Mouse (Mus musculus) thymus, postnatal 14 days (tissue): ENCODE measurements around the gene Qk.
A peak's percentile ranks its signal among the peaks of the same experiment; 100 is the strongest.

ENCODE experiments used
- DNase-seq: peaks from one replicate; pipeline ENCODE4 v3.0.0; 2021

The Qk gene

DNA sequence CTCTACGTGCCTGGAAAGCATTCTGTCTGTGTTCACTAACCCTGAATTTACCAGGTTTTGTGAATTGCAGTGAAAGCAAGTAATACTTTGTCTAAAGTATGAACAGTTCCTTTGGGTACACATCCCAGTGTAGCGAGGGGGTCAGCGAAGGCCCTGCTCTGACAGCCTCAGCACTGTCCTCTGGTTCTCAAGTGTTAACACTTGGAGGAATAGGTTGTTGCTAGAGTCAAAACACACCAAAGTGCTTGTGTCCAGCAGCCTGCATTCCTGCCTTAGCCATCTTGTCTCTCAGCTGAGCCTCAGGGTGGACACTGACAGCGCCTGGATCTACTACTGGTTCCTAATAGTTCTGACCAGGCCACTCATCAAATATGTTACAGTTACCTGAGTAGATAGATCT is 6.3 kb upstream of the Qk start:
- no peak for DNase-seq

DNA sequence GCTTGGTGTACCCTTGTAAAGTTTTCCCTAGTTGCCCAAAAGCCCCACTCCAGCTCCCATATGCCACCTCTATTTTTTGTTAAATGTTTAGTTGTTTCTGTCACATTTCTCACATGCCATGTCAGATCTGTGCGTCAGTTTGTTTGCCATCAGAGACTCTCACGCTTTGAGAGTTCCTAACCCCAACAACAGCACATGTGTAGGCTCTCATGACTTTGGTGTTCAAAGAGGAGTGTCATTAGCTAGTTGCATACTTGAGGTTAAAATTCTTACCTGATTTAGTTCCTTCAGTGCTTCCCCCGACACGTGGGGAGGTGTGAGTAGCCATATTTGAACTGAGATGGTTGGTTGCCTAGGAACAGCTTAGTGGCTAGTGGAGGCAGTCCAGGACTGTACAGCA is 2.1 kb upstream of the Qk start:
- DNase-seq: no peak

DNA sequence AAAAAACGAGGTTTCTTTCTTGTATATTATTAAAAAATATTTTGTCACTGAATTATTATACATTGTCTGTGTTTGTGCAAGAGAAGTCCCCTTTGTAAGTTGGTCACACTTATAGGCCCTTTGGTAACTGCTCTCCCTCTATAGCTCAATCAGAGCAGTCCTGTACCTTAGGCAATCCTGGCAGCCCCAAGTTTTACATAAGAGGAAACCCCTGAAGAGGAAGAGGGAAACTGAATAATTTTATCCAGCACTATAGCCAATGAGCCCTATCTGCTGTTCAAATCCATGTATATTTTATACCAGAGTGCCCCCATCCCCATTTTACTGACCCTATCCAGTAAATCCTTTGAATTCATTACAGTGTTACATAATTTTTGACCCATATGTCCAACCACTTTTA is 1.4 kb upstream of the Qk start:
- DNase-seq: no peak

DNA sequence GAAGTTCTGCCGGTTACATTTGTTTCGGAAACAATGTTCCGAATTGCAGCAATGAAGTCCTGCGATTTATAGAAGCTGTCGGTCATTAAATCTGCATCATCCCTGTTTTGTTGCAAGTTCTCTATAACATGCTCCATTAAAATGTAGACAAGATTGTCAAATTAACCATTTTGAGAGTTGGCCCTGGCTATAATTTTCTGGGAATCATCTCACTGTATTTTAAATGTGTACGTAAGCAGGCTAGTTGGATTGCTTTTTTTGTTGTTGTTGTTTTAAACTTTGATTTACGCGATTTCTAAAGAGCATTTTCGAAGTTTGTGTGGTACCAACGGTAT is 769 bp upstream of the Qk start:
- DNase-seq: no peak

DNA sequence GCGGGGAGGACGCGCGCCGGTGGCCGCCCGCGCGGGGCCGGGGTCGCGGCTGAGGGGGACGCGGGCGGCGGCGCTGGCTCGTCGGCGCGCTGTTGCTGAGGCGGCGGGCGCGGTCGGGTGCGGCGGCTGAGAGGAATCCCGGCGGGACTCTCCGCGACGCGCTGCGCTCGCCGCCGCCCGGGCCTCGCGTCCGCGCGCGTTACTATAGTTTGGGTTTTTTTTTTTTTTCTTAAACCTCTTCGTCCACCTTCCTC is 296 bp downstream of the Qk start:
- DNase-seq: no peak

DNA sequence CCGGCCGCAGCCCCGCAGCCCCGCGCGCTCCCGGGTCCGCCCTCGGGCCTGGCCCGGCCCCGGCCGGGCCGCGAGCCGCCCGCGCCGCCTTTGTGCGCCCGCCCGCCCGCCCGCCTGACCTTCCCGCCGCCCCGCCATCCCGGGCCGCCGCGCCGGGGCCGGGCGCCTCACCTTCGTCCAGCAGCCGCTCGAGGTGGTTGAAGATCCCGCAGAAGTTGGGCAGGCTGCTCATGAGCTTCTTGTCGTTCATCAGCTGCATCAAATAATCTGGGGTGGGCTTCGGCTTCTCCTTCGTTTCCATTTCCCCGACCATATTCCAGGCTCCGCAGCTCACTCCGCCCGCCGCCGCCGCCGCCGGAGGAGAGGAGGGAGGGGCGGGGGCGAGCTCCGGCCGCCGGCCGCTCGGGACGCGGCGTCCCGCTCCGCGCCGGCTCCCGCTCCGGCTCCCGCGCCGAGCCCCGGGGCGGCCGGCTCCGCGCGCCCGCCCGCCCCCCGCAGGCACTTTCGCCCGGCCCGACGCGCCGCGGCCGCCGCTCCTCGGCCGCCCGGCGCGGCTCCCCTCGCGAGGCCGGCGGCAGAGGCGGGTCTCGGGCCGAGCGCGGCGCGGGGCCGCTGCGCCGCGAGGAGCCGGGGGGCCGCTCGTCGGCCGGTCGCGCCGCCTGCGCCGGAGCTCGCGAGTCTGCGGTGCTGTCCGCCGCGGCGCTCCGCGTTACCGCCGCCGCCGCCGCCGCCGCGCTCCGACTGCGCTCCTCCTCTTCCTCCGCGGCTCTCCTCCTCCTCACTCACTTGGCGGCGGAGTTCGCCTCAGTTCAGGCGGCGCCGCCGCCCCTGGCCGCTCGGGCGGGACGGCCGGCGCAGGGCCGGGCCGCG is 858 bp downstream of the Qk start:
- peak; percentile 86 for DNase-seq

DNA sequence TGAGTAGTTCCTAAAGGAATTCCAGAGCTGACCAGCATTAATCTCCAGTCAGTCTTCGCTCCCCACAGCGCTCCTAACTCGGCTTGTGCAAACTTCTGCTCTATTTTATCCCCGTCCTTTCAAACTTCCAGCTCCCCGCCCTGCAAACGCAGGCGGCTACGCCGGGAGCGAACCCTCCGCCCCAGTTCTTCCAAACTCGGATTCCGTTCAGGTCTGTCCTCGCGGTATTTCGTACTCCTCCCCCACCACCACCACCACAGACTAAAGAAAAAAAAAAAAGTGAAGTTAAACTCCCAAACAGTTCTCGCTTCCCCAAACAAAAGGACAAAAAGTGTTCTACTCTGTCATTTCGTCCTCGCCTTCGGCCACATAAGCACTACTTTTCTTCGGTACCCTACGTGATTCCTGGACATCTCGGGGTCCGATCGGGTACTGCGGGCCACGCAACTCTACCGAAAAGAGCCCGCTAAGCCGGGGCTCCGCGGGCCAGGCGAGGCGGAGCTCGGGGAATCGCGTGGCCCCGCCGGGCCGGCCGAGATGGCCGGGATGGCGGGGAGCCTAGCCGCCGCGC is 1.6 kb downstream of the Qk start:
- DNase-seq: peak; percentile 56

DNA sequence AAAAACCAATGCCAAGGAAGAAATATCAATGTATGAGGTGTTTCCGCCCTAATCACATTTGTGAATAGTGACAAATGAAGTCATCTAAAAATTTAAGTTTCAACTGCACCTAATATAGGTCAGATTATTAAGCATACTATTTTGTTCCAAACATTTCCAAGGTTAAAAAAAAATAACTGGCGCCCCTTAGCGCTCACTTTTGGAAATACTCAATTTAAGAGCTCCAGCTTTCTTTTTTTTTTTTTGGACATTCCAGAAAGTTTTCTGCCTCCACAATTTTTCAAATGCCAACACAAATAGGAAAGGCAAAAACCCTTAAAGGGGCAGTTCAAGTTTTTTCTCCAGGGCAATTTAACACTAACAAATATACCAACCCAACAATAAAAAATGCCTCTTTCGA is 2.5 kb downstream of the Qk start:
- DNase-seq: peak; percentile 48

DNA sequence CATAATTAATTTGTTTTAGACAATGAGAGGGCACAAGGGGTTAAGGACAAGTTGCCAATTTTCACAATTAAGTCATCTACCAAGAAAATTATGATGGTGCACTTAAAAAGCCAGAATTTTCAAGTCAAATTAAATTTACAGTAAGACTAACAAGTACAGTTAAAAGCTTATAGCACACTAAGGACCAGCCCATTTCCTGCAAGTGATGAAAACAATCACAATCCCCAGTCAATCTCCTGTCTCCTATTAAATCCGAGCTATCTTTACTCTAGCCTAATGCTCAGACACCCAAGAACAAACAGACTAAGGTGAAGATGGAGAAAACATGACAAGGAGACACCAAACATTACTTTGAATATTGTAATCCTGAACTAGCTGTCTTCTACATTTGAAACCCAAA is 3.2 kb downstream of the Qk start:
- no peak for DNase-seq

DNA sequence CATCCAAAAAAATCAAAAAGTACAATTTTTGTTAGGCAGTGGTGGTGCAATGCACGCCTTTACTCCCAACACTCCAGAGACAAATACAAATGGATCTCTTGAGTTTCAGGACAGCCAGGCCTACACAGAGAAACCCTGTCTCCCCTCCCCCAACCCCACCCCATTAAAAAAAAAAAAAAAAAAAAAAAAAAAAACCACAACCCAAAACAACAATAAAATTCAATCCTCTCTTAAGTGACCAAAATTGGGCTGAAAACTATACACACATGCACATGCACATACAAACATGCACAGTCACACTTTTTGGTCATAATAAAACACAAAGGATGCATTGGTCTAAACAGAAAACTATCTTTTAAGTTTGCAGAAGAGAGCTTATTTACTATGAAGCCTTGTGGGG is 9.6 kb downstream of the Qk start:
- DNase-seq: no peak

DNA sequence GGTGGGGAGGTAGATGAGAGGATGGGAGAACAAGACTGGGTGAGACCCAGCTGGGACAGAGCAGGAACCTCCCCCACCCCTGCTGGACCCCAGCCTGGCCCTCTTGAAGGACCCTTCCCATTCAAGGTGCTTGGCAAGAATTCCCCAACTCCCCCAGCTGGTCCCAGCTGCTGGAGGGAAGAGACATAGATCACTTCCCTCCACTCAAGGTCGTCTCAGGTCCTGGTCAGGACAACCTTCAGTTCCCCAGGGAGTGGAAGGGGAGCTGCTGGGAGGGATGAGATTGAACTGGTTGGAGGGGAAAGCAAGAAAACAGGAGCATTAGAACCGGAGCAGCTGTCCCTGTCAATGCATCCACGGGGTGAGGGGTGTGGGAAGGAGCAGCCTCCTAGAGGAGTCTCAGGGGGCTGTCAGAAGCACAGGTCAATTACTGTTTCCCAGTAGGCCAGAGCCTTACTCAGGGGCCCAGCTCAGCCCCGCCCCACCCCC is 10.5 kb downstream of the Qk start:
- DNase-seq: no peak

DNA sequence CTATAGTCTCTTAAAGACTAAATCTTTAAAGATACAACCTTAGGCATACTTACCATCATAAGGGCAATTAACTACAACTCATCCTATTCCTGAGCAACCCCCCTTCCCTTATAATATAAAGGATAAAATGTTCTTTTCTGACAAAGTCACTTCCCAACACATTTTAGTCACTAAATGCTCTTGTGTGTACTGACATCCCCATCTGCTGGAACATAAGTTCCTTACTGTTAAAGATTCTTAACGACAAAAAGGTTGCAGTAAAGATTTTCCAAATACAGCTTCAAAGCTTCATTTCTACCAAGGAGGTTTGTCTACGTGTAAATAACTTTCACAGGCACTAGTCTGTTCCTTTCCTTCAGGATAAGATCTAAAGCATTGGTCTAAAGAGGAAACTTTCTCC is 13.2 kb downstream of the Qk start:
- no peak for DNase-seq

DNA sequence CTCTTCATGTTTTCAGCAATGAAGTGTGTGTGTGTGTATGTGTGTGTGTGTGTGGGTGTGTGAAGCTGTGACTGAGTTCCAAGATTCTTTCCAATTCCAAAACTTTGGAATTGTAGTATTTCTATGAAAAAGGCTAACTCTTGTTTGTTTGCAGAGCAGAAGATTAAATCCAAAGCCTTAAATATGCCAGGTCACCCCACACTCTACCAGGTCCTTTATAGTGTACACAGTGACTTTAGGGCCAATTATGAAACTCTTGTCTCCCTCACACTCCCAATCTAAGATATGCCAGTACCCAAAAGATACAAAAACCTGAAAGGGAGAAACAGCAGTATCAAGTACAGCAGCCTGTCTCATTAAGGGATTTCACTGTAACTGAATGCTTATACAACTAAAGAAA is 15.7 kb downstream of the Qk start:
- DNase-seq: no peak

DNA sequence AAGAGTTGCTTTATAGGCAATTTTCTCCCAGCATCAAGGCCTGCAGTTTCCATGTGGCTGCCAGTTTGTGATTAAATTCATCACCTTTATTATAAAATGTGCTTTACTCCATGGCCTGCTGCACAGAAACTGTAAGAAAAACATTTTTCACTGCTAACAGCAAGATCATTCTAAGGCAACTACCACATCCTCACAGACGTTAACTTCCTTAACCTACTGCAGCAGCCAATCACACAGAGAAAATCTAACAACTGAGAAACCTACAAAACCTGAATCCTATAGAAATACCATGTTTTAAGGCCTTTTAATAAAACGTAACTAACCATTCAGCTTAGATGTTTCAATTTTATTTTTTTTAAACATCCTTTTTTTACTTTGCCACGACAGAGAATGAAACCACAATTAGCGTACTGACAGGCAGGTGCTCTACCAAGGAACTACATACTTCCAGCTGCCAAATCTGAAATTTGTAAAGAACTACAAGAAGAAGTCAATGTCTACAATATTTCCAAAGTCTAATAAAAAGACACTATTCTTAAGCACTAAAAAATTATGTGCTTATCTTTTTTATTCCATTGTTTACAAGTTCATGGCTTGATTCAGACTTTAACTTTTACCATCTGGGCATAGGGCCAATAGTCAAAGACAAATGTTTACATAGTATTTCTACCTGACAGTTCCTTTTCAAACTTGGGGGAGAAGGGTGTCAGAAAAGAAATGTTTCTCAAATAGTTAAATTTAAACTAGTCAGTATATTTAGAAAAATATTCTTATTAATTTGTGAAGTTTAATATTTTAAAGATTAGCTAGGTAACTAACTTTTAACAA is 18.5 kb downstream of the Qk start:
- DNase-seq: no peak

DNA sequence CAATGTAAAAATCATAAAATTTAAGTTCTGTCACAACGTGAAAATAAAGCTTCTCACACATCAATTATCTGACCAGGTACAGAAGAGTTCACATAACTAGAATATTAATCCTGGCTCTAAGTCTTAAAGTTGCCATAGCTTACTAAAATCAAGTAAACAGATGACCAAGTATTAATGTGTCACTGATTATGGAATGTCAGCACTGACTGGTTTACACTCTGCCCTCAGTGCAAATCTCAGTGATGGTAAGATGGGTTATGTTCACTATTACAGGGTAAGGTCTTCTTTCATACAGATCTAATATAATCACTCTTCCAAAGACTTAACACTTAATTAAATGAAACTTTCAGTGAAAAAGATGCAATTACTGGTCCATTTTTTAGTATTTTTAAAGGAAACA is 20.3 kb downstream of the Qk start:
- DNase-seq: no peak

DNA sequence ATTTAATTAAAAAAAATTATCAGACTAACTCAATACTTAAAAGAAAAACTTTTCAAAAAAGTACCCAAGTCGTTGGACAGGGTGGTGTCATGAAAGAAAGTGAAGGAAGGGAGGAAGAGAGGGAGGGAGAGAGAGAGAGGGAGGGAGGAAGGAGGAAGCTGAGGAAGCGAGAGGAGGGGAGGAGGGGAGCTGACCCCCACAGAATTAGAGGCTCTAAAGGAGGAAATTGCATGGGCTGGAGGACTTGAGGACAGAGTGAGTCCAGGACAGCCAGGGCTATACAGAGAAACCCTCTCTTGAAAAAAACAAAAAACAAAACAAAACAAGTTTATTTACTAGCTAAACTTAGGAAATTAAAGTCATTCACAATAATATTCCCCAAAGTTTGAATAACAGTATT is 27.1 kb downstream of the Qk start:
- DNase-seq: no peak

DNA sequence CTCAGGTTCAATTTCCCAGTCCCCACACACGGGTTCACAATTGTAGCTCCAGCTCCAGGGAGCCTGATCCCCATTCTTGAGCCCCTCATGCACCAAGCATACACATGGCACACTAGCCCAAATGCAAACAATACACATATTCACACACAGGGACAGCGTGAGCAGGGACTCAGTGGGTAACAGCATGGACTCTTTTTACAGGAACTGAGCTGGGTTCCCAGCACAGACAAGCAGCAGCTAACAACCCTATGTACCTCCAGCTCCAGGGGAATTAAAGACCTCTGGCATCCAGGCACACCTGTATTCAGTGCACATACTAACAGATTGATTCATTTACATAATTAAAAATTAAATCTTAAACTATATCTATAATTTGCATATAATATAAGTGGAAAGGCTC is 34.9 kb downstream of the Qk start:
- DNase-seq: no peak

DNA sequence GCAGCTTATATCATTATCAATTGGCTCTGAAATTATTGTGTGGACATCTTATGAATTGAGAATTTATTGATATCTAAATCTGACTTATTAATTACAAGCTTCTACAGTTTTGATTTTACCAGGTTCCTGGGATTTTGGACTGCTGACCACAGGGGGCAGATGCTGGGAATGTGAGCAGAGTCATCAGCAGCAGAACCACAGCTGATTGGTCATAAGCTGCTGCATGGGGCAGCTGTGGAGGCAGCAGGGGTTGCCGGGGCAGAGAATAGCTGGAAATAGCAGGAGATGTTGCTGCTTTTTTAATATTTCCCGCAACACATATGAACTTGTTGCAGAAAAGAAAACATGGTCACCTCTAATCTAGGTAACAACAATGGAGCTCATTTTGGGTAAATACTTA is 40.1 kb downstream of the Qk start:
- DNase-seq: no peak

DNA sequence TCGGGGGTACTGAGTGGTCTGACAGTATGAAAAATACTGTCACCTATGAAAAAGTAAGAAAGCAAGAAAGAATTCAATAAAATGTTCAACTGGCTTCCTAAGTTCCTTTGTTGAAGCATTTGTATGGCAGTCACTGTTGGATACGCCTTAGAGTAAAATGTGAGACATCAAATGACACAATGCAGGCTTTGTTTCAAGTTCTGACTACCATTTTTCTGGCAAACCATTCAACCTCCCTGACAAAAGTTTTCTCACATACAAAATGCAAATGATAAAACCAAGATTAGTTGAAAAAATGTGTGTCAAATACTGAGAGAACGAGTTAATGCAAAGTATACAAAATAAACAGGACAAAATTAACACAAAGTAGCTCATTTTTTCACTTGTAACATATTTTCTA is 50.1 kb downstream of the Qk start:
- DNase-seq: no peak

DNA sequence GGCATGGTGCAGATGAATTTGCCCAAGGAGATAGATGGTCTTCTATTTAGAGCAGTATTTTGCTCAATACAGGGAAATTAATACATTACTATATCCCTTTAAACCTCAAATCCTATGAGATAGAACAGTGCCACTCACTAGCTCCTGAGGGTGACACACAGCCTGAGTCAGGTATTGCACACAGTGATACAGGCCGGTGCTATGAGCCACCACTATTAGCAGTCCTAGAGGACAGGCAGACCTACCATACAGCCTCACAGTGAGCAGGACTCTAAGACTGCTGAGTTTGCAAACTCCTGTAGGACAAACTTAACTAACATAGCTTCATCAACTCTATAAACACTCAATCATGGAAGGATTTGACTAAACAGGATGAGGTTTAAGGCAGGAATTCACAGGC is 51.2 kb downstream of the Qk start:
- no peak for DNase-seq

DNA sequence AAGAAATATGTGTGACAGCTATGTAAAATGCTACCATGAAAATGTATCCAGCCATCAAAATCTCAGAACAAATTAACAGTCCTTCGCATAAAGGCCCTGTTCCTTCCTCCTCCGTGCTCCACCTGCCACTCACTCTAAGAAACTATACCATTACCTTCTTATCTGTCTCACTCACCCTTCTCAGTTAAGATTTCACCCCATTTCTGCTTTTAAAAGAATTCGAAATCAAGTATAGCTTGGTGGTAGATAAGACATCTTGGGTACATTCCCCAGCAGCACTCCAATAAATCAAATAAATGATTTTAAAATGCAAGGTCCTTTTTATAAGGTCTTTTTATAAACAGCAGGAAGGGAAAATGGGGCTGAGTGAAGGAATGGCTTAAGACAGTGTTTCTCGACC is 53.4 kb downstream of the Qk start:
- no peak for DNase-seq

DNA sequence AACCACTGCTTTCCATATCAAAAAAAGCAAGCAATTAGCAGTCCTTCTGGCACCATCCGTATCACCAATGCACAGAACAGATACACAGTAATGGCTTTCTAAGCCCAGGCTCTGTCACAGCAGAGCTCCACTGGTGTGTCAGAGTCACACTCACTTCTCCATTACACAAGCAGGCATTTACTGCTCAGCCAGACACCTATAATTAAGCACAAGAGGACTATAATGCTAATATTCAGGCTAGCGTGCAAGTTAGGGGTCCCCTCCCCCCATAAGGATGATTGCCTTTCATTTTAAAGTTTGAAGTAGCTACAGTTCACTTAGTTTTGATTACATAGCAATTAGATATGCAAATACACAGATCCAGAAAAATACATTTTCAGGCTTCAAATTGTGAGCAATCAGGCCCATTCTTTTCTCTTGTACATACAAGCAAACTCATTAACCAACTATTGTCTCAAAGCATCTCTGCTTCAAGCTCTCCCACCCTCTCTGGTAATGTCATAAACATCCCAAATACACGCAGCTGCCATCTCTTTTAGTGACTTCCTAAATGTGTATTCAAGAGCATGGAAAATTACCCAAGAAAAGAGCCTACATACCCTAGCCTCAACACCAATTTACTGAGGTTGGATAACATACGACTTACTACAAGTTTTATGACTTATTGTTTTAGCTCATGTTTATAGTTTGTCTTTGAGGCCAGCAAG is 68.2 kb downstream of the Qk start:
- no peak for DNase-seq

DNA sequence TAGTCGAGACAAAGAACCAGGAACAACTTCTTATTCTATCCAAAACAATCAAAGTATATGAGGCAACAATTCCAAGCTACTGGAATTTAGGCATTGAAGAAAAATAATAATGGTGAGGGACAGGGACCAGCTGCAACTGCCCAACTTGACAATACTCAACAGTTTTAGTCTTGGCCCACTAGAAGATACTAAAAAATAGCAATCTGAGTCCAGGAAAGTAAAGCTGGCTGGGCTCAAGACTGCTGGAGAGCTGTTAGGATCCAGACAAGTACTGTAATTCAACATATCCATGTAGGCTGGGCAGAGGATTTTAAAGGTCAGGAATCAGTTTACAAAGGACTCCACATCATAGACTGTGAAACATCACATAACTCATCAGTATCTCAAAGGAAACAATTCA is 79.6 kb downstream of the Qk start:
- DNase-seq: no peak

DNA sequence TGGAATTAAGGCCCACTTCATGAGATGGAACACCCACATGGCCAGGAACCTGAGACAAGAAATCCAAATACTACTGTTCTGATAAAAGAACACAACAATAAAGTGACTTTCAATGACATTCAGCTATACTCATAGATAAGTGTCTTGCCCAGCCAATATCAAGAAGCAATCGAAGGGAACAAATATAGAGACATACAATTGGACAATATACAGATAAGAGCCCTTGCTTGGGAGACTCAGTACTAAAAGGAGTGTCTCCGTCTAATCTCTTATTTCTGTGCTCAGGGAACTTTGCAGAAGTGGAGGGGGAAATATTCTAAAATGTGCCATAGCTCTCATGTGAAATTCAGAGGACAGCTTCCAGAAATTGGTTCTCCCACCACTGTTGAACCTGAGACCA is 83.1 kb downstream of the Qk start:
- DNase-seq: no peak
